Mouse (Mus musculus): Measurements from ENCODE around the gene Pla2g12b.
"Not testable (repeated sequence)": the region's sequence is repeated elsewhere in the genome, so short reads cannot be mapped to it uniquely, and the experiment has no call there.

Gene Pla2g12b

DNA sequence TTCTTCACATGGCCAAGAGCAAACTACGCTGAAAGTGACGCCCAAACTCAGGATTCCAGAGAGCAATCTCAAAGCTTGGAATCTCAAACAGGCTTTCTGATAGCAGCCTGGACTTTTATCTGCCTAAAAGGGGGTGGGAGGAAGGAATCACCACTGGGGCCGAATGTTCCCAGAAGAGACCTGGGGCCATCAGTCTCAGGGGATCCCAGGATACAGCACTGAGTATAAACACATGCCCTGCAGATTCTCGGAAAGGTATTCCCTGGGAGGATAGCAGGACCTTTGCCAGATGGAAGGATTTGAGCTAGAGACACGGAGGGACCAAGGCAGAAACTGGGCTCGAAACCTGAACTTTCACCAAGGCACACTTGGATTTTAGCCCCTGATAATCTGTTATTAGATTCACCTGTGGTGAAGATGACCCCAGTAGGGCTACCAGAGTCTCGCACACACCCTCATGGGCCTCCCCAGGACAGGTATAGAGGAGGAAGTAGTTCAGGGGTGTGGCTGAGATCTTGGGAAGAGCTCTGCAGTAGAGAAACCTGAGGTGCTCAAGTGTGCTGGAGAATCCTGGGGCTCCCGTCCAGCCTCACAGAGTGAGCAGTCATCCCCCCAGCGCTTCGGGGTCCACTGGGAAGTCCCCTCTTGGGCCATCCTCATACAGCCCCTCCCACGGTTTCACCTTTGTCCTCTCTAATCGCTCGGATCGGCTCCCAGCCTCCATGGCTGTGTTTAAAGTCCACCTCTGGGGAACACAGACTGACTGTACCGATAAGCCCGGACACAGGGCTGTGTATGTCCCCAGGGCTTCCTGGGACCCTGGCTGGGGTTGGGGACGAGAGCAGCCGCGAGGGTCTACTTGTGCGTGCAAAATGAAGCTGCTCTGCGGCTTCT is at the start of gene Pla2g12b:
Gene Pla2g12b (plus strand): TSS at position 762 of the 894 bp plus-strand sequence.
- no peak for DNase-seq

DNA sequence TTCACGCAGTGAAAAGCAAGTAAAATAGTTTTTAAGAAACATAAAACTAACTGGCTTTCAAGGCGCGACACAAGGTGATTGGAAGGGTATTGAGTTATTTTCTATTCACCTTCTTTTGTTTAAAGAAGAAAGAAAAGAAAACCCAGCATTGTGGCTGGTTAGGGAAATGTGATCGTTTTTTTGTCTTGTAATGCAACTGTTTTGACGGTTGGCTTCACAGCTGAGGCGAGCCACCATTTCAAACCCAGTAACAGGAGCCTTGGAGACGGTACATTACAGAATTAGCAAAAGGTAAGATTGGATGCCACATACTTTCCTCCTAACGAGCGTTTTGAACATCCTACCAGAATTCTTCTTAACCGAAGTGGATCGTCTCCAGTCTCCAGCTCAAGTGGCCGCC is 49.3 kb upstream of the Pla2g12b start:
- no peak for DNase-seq

- DNase-seq: no peak
Observed at GRCm38 (mm10) chr10:59355020-59355419, 48.4 kb upstream of the Pla2g12b start.

DNA sequence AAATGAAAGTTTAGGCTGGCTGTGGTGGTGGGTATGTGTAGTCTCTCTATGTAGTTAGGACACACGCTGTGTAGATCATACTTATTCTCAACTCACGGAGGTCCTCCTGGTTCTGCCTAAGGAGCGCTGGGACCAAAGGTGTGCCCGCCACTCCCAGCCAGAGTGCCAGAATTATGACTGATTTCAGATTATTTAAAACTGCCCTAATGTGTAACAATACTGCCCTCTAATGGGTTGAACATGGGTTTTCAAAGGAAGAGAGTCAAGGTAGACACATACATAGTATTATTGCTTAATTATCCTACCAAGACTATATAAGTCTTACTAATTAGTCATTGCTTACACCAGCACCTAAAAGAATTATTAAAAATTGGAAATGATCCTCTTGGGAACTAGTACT is 44.7 kb upstream of the Pla2g12b start:
- DNase-seq: no peak

DNA sequence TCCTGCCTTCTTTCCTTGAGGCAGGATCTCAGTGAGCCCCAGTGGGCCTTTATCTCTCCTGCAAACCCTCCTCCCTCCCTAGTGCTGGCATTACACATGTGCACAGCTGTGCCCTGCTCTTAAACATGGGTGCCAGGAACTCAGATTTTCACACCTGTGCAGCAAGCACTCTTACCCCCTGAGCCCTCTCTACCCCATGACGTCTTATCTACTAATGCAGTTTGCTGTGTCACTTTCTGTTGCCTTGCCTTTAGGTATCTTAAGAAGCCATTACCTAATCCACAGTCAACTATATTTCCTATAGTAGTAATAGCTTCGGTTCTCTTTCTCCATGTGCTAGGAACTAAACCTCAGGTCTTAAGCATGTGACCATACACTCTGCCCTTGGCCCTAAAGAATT is 40.3 kb upstream of the Pla2g12b start:
- no peak for DNase-seq

GRCm38 (mm10) chr10:59364551-59364950 is 38.9 kb upstream of the Pla2g12b start:
- DNase-seq: no peak

DNA sequence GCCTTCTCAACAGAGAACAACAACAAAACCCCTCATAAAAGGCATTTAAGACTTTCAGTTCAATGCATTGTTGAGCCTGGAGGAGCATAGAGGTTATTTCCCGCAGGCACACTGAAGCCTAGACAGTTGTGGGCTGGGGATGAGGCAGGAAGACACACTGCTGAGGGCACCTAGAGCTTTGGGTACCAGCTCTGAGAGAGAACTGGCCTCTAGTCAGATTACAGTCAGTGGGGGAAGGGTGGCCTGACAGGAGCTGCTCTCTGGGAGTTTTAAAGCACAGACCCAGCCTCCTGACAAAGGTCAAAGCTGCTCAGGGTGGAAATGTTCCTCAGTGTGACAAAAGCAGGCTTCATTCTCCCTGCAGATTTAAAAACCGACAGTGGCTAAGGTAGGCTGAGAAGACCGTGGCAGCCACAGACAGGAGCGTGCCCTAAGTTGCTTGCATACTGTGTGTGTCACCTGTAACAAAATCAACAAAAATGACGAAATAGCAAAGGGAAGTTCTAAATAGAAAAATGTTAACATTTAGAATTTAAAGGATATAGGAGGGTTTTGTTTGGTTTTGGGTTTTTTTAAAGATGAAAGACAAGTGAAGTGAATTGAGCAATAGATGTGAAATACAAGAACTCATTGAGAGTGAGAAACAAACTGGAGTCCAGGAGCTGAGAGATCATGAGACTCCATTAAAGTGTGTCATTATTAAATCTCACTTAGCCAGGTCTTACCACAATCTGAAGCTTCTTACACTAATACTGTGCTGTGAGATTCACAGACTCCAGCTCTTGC is 37.5 kb upstream of the Pla2g12b start:
- DNase-seq: no peak

DNA sequence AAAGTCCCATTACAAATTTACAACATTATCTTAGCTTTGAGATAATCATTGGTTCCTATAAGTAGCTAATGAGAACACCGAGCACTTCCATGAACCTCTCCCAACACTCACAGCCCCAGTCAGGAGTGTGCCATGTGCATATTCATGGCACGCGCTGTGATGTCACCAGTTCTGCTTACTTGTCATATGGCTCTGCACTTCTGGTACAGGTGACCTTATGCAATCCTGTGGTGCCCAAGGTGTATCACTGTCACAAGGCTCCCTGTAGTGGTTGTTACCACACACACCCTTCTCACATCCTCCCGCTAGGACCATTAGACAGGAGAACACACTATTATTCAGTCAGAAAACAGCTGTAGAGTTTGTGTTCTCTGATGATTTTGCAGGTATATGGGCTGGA is 36.7 kb upstream of the Pla2g12b start:
- no peak for DNase-seq

DNA sequence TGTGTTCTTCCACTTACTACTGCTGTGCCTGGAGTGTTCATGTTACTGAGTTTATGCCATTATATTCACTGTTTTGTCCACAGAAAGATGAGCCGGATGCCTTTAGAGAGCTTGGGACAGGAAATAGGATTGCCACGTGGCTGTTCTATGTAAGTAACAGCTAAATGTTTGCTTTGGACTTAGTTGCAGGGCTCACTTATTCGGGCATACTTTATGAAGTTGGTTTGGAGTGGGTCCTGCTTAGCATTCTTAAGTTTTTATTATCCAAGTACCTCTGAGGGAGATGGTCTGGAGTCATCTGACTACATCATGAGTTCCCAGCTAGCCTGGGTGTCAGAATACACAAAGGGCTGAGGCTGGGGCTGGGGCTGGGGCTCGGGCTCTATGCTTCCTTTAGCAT is 36.3 kb upstream of the Pla2g12b start:
- no peak for DNase-seq

GRCm38 (mm10) chr10:59368729-59369128 is 34.7 kb upstream of the Pla2g12b start:
- no peak for DNase-seq

GRCm38 (mm10) chr10:59369426-59369825 is 34.0 kb upstream of the Pla2g12b start:
- no peak for DNase-seq

DNA sequence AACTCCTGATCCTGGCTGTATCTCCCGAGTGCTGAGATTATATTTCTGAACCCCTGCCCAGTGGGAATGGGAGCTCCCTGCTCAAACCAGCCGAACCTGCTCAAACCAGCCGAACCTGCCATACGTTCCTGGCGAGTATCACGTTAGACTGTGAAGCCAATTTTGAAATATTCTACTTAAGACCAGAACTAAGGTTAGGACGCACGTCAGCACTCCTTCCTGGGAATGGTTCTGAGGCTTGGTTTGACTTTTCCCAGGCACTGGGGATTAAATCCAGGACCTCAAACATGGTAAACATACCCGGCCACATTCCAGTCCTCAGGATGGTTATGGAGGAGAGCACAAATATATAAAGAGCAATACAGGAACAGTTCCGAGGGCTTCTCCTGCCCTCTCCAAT is 25.6 kb upstream of the Pla2g12b start:
- no peak for DNase-seq

- DNase-seq: no peak
Observed at GRCm38 (mm10) chr10:59378728-59379127, 24.7 kb upstream of the Pla2g12b start.

DNA sequence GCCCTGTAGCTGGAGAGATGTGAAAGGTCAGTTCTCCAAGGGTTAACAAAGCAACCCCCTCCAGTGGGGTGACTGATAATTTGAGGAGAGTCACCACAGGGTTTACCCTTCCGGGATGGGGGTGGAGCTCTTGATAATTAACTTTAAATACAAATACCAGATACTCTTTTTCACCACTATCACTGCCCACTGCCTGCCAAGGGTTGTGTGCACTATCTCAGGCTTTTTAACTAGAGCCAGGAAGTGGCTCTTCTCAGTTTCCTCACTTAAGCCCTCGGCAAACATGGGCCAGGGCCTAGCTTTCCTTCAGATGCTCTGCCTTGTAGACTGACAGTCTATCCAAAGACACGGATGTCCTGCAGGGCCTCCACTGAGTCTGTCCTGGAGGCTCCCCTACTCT is 23.5 kb upstream of the Pla2g12b start:
- no peak for DNase-seq

DNA sequence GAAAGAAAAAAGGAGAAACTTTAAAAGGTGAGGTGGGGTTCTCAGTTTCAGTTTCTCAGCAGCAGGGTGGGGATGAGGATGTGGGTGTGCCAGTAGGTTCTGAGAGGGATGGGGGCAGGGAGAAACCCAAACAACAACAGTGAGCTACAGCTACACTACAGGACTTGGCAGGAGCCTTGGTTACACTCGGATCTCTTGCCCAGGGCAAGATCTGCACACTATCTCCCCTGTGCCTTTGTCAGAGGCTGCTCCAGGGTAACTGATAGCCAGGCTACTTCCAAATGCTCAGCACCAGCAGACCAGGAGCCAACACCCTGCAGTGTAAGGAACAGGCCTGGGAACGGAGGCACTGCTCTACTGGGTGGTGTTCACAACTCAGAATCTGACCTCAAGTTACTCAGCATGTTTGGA is 23.0 kb upstream of the Pla2g12b start:
- DNase-seq: no peak

- DNase-seq: not testable (repeated sequence)
Observed at GRCm38 (mm10) chr10:59381563-59381962, 21.9 kb upstream of the Pla2g12b start.

DNA sequence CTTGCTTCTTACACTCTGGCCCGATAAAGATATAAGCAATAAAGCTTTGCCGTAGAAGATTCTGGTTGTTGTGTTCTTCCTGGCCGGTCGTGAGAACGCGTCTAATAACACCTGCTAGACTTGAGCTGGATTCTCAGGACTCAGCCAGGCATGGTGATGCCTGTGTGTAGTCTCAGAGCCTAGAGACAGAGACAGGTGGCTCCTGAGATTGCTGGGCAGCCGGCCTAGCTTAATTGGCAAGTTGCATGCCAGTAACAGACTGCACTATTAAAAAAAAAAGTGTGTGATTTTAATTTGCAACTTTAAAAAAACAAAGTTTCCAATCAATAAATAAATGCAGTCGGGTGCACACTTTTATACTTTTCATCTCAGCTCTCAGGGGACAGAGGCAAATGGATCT is 16.5 kb upstream of the Pla2g12b start:
- DNase-seq: no peak

DNA sequence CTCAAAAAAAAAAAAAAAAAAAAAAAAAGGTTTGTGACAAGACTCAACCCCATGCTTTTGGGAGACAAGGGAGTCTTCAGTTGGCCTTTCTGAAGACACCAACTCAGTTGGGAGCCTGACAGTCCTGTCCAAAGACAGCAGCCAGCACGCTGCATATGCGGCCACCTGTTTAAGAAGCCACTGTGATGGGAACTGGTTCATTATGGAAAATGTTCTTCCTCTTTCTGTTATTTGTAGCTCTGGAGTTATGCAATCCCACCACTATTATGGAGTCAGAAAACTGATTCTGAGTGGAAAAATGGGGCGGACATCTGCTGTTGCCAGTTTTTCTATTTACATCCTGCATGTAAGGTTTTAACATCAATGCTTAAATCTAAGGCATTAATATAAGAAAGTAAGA is 13.8 kb upstream of the Pla2g12b start:
- no peak for DNase-seq

DNA sequence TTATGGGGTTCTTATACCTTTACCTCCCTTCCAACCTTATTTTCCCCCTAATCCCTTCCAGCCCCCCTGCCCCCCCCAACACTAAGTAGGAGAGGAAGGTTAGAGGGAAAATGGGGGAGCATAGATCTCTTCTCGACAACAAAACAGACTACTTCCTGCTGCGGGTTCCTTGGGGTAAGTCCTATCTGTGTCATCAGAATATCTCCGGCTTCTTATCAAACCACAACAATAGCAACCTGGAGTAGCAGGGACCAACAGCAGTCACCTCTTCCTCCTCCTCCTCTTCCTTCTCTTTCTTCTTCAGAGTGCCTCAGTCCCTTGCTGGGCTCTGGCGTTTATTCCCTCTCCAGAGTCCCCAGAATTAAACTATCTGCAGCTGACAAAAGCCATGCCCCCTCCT is 11.6 kb upstream of the Pla2g12b start:
- no peak for DNase-seq

DNA sequence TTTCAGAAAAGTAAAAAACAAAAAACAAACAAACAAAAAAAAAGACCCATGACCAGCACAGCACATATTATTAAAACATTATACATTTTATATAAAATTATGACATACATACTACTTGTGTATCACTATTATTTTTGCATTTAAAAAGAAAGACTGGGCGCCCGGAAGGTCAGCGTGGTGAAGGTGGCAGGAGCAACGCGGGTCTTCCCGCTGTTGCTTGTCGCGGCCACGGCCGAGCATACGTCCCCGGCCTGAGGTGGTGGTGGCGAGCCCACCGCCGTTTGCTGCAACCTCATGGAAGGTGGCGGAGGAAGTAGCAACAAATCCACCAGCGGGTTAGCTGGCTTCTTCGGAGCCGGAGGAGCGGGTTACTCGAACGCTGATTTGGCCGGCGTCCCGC is 8.0 kb upstream of the Pla2g12b start, which contains the start of gene Gm10273:
Gene Gm10273 (plus strand): TSS at position 172 of the 400 bp plus-strand sequence.
- not testable (repeated sequence) for DNase-seq

- no peak for DNase-seq
Observed at GRCm38 (mm10) chr10:59403793-59404149, 311 bp downstream of the Pla2g12b start.

DNA sequence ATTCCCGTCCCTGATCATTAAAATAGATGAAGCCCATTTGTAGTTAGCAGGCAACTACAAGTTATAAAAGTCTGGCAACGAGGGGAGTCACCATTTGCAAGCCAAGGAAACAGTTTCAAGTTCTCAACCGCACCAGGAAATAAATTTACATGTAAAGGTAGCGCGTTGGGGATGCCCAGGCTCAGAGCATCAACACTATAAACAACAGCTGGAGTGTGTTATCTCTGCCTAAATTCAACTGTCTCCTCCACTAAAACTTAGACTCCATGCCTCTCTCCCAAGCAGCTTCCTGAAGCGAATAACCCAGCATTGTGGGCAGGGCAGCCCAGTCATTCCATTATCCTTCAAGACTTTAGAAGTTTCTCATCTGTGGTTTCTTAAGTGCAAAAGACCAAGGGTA is 5.0 kb downstream of the Pla2g12b start:
- no peak for DNase-seq

DNA sequence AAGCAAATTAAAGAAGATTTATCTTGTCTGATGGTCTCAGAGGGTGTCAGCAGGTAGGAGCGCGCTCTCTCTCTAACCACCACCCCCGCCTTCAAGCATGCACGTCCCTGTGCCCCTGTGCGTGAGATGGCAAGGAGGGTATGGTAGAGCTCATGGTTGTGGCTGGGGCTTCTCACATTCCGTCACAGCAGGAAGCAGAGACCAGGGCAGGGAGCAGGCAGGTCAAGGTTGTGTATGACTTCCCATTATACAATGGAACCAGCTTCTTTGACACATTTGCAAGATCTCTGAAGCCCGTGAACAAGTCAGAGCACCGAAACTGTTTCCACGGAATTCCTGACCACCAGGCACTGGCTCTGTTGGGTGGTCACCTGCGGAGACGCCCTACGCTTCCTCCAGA is 6.8 kb downstream of the Pla2g12b start:
- no peak for DNase-seq

DNA sequence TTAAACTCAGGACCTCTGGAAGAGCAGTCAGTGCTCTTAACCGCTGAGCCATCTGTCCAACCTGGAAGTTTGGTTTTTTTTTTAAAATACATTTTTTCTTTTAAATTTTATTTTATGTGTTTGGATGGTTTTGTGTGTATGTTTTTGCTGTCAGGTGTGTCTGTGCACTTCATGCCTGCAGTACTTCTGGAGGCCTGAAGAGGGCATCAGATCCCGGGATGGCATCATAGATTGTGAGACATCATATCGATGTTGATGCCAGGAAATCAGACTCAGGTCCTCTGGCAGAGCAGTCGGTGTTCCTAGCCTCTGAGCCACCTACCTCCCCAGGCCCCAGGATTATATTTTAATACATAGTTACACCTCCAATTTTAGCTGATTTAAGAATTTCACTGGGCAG is 10.3 kb downstream of the Pla2g12b start:
- no peak for DNase-seq

All from thymus, postnatal 36 days (tissue).